Mouse (Mus musculus) heart, postnatal 0 days (tissue): ENCODE measurements around the gene Tprgl.

Experiments
- CTCF ChIP-seq: IDR thresholded peaks from 2 replicates; pipeline ENCODE4 v1.5.1; 2016; ENCODE audit warnings: antibody characterized with exemption, control low read depth, low read depth
- EP300 ChIP-seq: IDR thresholded peaks from 2 replicates; pipeline ENCODE4 v1.6.1; 2016; ENCODE audit warnings: antibody characterized with exemption, low read depth

DNA sequence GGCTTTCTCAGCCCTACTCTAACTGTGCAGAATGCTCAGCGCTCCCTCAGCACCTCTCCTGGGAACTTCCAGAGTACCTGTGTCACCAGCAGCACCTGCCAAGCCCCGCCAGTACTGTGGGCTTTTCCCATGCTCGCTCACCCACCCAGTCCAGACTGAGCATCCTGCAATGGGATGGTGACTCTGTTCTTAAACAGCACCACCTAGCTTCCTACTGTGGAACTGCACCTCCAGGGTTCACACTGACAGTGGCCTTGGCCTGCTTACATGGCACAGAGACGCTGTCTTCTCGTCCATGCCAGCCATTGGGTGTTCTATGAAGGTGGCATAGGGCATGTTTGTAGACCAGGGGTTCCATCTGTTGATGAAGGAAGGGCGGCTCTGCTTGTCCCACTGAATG is 1.5 kb downstream of the Tprgl start:
- TF ChIP-seq EP300 (no peak), CTCF (peak; percentile 98)
